Mouse (Mus musculus) myocyte (in vitro differentiated cells): ENCODE measurements at regions not wholly inside any gene's neighbourhood (a gene's known extent, or its start where the extent isn't known, plus 50 kb on each side); places are given as distances from the start of the nearest gene placed in this dataset.
A peak's percentile ranks its signal among the peaks of the same experiment; 100 is the strongest.

Source experiments
- H3K27me3 ChIP-seq: one replicate; pipeline ENCODE4 v1.6.1; 2011; ENCODE audit not compliant: control insufficient read depth, insufficient read depth, insufficient read length
- H3K36me3 ChIP-seq: one replicate; pipeline ENCODE4 v1.6.1; 2011; ENCODE audit not compliant: control insufficient read depth, insufficient read depth
- H3K4me2 ChIP-seq: one replicate; pipeline ENCODE4 v1.6.1; 2011; ENCODE audit warnings: low read depth, control low read depth
- H3K4me3 ChIP-seq: one replicate; pipeline ENCODE4 v1.5.1; 2011; ENCODE audit warnings: mild to moderate bottlenecking, control low read depth, moderate library complexity
- H3K79me2 ChIP-seq: one replicate; pipeline ENCODE4 v1.6.1; 2011; ENCODE audit not compliant: control insufficient read depth, insufficient read depth
- H3ac ChIP-seq: one replicate; pipeline ENCODE4 v1.6.1; 2011; ENCODE audit not compliant: control insufficient read depth, insufficient read length
- CEBPB ChIP-seq: IDR thresholded peaks from 2 replicates; pipeline ENCODE4 v1.6.1; 2011; ENCODE audit warnings: mild to moderate bottlenecking, moderate library complexity; ENCODE audit not compliant: poor library complexity, insufficient read depth, severe bottlenecking
- E2F4 ChIP-seq: IDR thresholded peaks from one replicate; pipeline ENCODE4 v1.6.1; 2011; ENCODE audit warnings: mild to moderate bottlenecking, control low read depth, moderate library complexity; ENCODE audit not compliant: insufficient read depth
- MAX ChIP-seq: IDR thresholded peaks from one replicate; pipeline ENCODE4 v1.6.1; 2011; ENCODE audit warnings: low read depth, mild to moderate bottlenecking, control low read depth
- MYOD1 ChIP-seq, 3 experiments: IDR thresholded peaks; one replicate each; pipeline ENCODE4 v1.6.1; 2011; ENCODE audit warnings: control low read depth in 2 of 3, low read depth in 2 of 3, mild to moderate bottlenecking in 2 of 3, moderate library complexity in 1 of 3; ENCODE audit not compliant: insufficient read length in 2 of 3, control insufficient read depth in 1 of 3
- MYOG ChIP-seq, 3 experiments: IDR thresholded peaks; one replicate each; pipeline ENCODE4 v1.6.1; 2011; ENCODE audit warnings: control low read depth in 2 of 3, low read depth in 2 of 3, mild to moderate bottlenecking in 2 of 3; ENCODE audit not compliant: insufficient read length in 2 of 3, control insufficient read depth in 1 of 3, insufficient read depth in 1 of 3
- POLR2A ChIP-seq: IDR thresholded peaks from one replicate; pipeline ENCODE4 v1.6.1; 2011; ENCODE audit warnings: low read depth, mild to moderate bottlenecking, control low read depth, moderate library complexity; ENCODE audit not compliant: insufficient read length
- POLR2AphosphoS2 ChIP-seq: IDR thresholded peaks from one replicate; pipeline ENCODE4 v1.6.1; 2011; ENCODE audit warnings: low read depth, control low read depth; ENCODE audit not compliant: insufficient read length
- REST ChIP-seq: IDR thresholded peaks from one replicate; pipeline ENCODE4 v1.6.1; 2011; ENCODE audit warnings: mild to moderate bottlenecking, control low read depth, moderate library complexity; ENCODE audit not compliant: insufficient read depth, insufficient read length
- SRF ChIP-seq: IDR thresholded peaks from one replicate; pipeline ENCODE4 v1.6.1; 2011; ENCODE audit warnings: low read depth; ENCODE audit not compliant: control insufficient read depth, insufficient read length
- TCF12 ChIP-seq: IDR thresholded peaks from one replicate; pipeline ENCODE4 v1.6.1; 2011; ENCODE audit warnings: mild to moderate bottlenecking, control low read depth; ENCODE audit not compliant: poor library complexity, insufficient read depth, severe bottlenecking
- TCF3 ChIP-seq: IDR thresholded peaks from one replicate; pipeline ENCODE4 v1.6.1; 2011; ENCODE audit warnings: low read depth, control low read depth; ENCODE audit not compliant: insufficient read length
- USF1 ChIP-seq: IDR thresholded peaks from one replicate; pipeline ENCODE4 v1.6.1; 2011; ENCODE audit warnings: low read depth, mild to moderate bottlenecking, control low read depth, moderate library complexity

DNA sequence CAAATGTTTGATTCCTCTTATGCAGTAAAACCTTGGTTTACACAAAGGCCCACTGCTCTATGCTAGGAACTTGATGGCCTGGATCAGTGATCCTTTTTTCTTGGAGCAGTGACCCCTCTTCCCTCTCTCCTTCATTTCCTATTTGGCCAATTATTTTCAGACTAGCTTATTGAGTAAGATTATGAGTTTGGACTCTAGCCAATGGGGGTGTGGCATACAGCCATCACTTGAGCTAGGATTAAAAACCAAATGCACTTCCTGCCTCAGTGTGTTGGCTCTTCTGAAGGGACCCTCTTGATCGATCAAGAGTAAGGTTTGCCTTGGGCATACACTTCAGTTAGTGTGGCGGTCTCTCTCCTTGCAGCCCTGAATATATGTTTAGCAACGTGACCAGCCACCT, 1172.6 kb upstream of the Gulo start:
- peaks cover 11% of the 10 kb centered on the region for H3K27me3 ChIP-seq
- no peaks in the 10 kb centered on the region for H3K79me2 ChIP-seq
- no peaks in the 10 kb centered on the region for H3K36me3 ChIP-seq
- H3ac ChIP-seq, result no peak overlapping the region
- H3K4me3 ChIP-seq, result no peak overlapping the region
- H3K4me2 ChIP-seq, result no peak overlapping the region
- no peak for TF ChIP-seq USF1
- no peak for TF ChIP-seq POLR2AphosphoS2
- no peak for TF ChIP-seq MYOG (IDR thresholded peaks at IDR 0.05; ENCODE audit: control insufficient read depth in 1 of 3, insufficient read depth in 1 of 3, insufficient read length in 2 of 3, low read depth in 2 of 3)
- no peak for TF ChIP-seq SRF
- no peak for TF ChIP-seq MYOD1 (IDR thresholded peaks at IDR 0.05; ENCODE audit: control insufficient read depth in 1 of 3, insufficient read length in 2 of 3, low read depth in 2 of 3)
- TF ChIP-seq CEBPB, result no peak
- TF ChIP-seq REST, result no peak
- no peak for TF ChIP-seq MAX
- TF ChIP-seq TCF12, result no peak
- no peak for TF ChIP-seq POLR2A
- TF ChIP-seq TCF3, result no peak
- no peak for TF ChIP-seq E2F4

DNA sequence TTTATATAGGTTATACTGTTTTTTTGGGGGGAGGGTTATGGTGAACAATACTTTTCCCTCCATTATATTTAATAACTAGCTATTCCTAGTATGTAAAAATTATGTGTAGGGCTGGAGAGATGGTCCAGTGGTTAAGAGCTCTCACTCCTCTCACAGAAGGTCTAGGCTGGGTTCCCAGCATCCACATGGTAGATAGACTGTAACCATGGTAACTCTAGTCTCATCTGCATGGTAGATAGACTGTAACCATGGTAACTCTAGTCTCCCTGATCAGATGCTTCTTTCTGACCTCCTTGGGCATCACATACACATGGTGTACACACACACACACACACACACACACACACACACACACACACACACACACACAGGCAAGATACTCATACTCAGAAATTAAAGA, 1170.5 kb upstream of the Gulo start:
- H3ac ChIP-seq, result no peak overlapping the region
- no peak overlapping the region for H3K4me2 ChIP-seq
- H3K27me3 ChIP-seq, result peaks cover 11% of the 10 kb centered on the region
- H3K36me3 ChIP-seq, result no peaks in the 10 kb centered on the region
- TF ChIP-seq MAX, result no peak
- TF ChIP-seq SRF, result no peak
- no peak for TF ChIP-seq E2F4
- no peak for TF ChIP-seq MYOD1 (IDR thresholded peaks at IDR 0.05; ENCODE audit: control insufficient read depth in 1 of 3, insufficient read length in 2 of 3, low read depth in 2 of 3)
- TF ChIP-seq USF1, result no peak
- no peak for TF ChIP-seq TCF12
- TF ChIP-seq TCF3, result no peak
- TF ChIP-seq MYOG (IDR thresholded peaks at IDR 0.05; ENCODE audit: control insufficient read depth in 1 of 3, insufficient read depth in 1 of 3, insufficient read length in 2 of 3, low read depth in 2 of 3), result no peak
- TF ChIP-seq CEBPB, result no peak
- no peak for TF ChIP-seq POLR2AphosphoS2
- no peak for TF ChIP-seq REST
- no peak for TF ChIP-seq POLR2A
- H3K4me3 ChIP-seq, result no peak overlapping the region
- no peaks in the 10 kb centered on the region for H3K79me2 ChIP-seq

DNA sequence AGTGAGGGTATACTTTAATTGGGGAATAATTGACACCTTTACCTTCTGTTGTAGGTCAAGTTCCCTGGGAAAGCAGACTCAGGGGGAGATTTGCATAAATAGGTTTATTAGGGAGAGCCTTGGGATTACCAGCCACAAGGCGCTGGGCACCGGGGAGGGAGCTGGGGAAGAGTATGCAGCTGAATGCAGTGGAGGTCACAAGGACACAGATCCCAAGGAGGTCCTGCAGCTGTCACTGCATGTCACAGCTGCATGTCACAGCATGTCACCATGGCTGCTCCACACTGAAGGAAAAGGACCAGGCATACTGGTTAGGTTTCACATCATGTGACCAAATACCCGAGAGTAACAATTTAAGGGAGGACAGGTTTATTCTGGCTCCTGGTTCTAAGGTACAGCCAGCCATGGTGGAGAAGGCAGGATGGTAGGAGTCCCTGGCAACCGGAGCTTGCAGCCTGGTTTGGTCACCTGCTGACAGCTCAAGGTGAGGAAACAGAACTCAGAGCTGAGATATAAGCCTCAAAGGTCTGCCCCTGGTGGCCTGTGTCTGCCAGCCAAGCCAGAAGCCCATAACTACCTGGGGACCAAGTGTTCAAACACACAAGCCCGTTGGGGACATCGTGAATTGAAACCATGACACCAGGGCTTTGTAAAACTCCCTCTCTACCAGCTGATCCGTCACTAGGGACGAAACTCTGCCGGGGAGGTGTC, 1169.5 kb upstream of the Gulo start:
- H3K4me3 ChIP-seq, result no peak overlapping the region
- H3ac ChIP-seq, result no peak overlapping the region
- TF ChIP-seq USF1, result no peak
- TF ChIP-seq POLR2AphosphoS2, result no peak
- peak; percentile 9 for TF ChIP-seq TCF12
- TF ChIP-seq MYOD1 (IDR thresholded peaks at IDR 0.05; ENCODE audit: control insufficient read depth in 1 of 3, insufficient read length in 2 of 3, low read depth in 2 of 3), result peak; percentile 77 to 98 (median 85)
- peak in 1 of 3 experiments; percentile 43 for TF ChIP-seq MYOG (IDR thresholded peaks at IDR 0.05; ENCODE audit: control insufficient read depth in 1 of 3, insufficient read depth in 1 of 3, insufficient read length in 2 of 3, low read depth in 2 of 3)
- TF ChIP-seq CEBPB, result no peak
- no peak for TF ChIP-seq SRF
- TF ChIP-seq MAX, result no peak
- TF ChIP-seq TCF3, result peak; percentile 58
- TF ChIP-seq POLR2A, result no peak
- no peak for TF ChIP-seq REST
- no peak for TF ChIP-seq E2F4
- H3K27me3 ChIP-seq, result peaks cover 11% of the 10 kb centered on the region
- H3K4me2 ChIP-seq, result no peak overlapping the region
- no peaks in the 10 kb centered on the region for H3K79me2 ChIP-seq
- H3K36me3 ChIP-seq, result no peaks in the 10 kb centered on the region

DNA sequence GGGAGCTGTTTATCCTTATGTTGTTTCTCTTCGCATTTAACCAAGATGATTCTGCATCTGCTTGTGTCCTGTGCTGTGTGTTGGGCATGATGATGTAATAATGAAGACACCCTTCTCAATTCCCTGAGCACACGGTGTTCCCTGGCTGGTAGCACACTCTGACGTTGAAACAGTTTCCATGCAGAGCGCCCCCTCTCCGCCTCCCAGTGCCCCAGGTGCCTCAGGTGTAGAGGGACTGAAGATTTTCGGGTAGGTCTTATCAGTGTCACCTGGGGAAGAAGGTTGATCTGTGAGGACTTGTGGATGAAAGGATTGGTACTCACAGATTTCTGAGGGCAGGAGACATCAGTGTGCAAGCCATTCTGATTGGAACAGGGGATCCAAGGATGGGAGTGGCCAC, 1167.7 kb upstream of the Gulo start:
- H3ac ChIP-seq, result no peak overlapping the region
- H3K4me2 ChIP-seq, result no peak overlapping the region
- H3K27me3 ChIP-seq, result peaks cover 11% of the 10 kb centered on the region
- no peaks in the 10 kb centered on the region for H3K36me3 ChIP-seq
- H3K4me3 ChIP-seq, result no peak overlapping the region
- H3K79me2 ChIP-seq, result no peaks in the 10 kb centered on the region
- no peak for TF ChIP-seq SRF

DNA sequence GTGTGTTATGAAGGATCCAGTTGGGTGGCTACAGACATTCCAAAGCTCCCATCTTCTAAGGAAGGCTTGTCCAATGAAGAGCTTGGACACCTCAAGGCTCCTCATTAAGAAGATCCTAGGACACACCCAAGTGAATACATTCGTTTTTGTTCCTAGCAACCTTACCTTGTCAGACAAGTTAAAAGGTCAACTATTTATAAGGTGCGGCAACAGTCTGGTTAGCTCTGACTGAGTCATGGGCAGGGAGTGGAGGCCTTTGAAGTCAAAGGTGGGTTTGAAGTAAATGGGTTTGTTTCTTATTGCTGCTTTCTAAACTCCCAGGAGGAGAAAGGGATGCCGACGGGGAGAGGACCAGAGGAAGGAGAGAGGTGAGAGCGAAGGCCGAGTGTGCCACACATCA, 1167.1 kb upstream of the Gulo start:
- Histone ChIP-seq H3K4me2 (no peak overlapping the region), H3K4me3 (no peak overlapping the region), H3K79me2 (no peaks in the 10 kb centered on the region), H3K36me3 (no peaks in the 10 kb centered on the region), H3ac (no peak overlapping the region), H3K27me3 (peaks cover 11% of the 10 kb centered on the region)
- TF ChIP-seq POLR2AphosphoS2 (no peak), E2F4 (no peak), MYOD1 (IDR thresholded peaks at IDR 0.05; ENCODE audit: control insufficient read depth in 1 of 3, insufficient read length in 2 of 3, low read depth in 2 of 3) (no peak), TCF3 (no peak), CEBPB (no peak), USF1 (no peak), SRF (no peak), REST (no peak), MYOG (IDR thresholded peaks at IDR 0.05; ENCODE audit: control insufficient read depth in 1 of 3, insufficient read depth in 1 of 3, insufficient read length in 2 of 3, low read depth in 2 of 3) (no peak), POLR2A (no peak)
